Mouse (Mus musculus): ENCODE data around the gene Whrn.

Whrn gene

GRCm38 (mm10) chr4:63493351-63494121 lies 2.3 kb downstream of the Whrn start:
- DNase-seq (ENCODE audit: low spot score) = no peak

GRCm38 (mm10) chr4:63491521-63491920 lies 4.3 kb downstream of the Whrn start:
- no peak for DNase-seq (ENCODE audit: low spot score)

GRCm38 (mm10) chr4:63490146-63490545 lies 5.6 kb downstream of the Whrn start:
- DNase-seq (ENCODE audit: low spot score) = no peak

GRCm38 (mm10) chr4:63489676-63490075 lies 6.1 kb downstream of the Whrn start:
- DNase-seq (ENCODE audit: low spot score) = no peak

- no peak for DNase-seq (ENCODE audit: low spot score)
These were observed 7.9 kb downstream of the Whrn start for GRCm38 (mm10) chr4:63487916-63488315.

GRCm38 (mm10) chr4:63487256-63487655 lies 8.5 kb downstream of the Whrn start:
- no peak for DNase-seq (ENCODE audit: low spot score)

- no peak for DNase-seq (ENCODE audit: low spot score)
These were observed 9.3 kb downstream of the Whrn start for GRCm38 (mm10) chr4:63486523-63486922.

GRCm38 (mm10) chr4:63483741-63484140 lies 12.1 kb downstream of the Whrn start:
- no peak for DNase-seq (ENCODE audit: low spot score)

- DNase-seq (ENCODE audit: low spot score) = no peak
These were observed 15.0 kb downstream of the Whrn start for GRCm38 (mm10) chr4:63480845-63481167.

- peak; percentile 25 for DNase-seq (ENCODE audit: low spot score)
These were observed 15.5 kb downstream of the Whrn start for GRCm38 (mm10) chr4:63480098-63480844.

GRCm38 (mm10) chr4:63478036-63478435 lies 17.8 kb downstream of the Whrn start:
- no peak for DNase-seq (ENCODE audit: low spot score)

- DNase-seq (ENCODE audit: low spot score) = no peak
These were observed 18.9 kb downstream of the Whrn start for GRCm38 (mm10) chr4:63476891-63477290.

- no peak for DNase-seq (ENCODE audit: low spot score)
These were observed 20.6 kb downstream of the Whrn start for GRCm38 (mm10) chr4:63475208-63475607.

GRCm38 (mm10) chr4:63474439-63474838 lies 21.4 kb downstream of the Whrn start:
- DNase-seq (ENCODE audit: low spot score) = no peak

GRCm38 (mm10) chr4:63467338-63467737 lies 28.5 kb downstream of the Whrn start:
- no peak for DNase-seq (ENCODE audit: low spot score)

- DNase-seq (ENCODE audit: low spot score) = no peak
These were observed 29.6 kb downstream of the Whrn start for GRCm38 (mm10) chr4:63466192-63466591.

- no peak for DNase-seq (ENCODE audit: low spot score)
These were observed 34.8 kb downstream of the Whrn start for GRCm38 (mm10) chr4:63460876-63461525.

- peak; percentile 64 for DNase-seq (ENCODE audit: low spot score)
These were observed 36.5 kb downstream of the Whrn start for GRCm38 (mm10) chr4:63459141-63459789.

GRCm38 (mm10) chr4:63456547-63456946 lies 39.2 kb downstream of the Whrn start:
- no peak for DNase-seq (ENCODE audit: low spot score)

- DNase-seq (ENCODE audit: low spot score) = no peak
These were observed 41.8 kb downstream of the Whrn start for GRCm38 (mm10) chr4:63453939-63454513.

- DNase-seq (ENCODE audit: low spot score) = no peak
These were observed 43.2 kb downstream of the Whrn start for GRCm38 (mm10) chr4:63452555-63452954.

- DNase-seq (ENCODE audit: low spot score) = no peak
These were observed 45.2 kb downstream of the Whrn start for GRCm38 (mm10) chr4:63450551-63450950.

Data from urinary bladder, postnatal 14 days (tissue).